Mouse (Mus musculus): ENCODE results near the gene D430042O09Rik.

- TF ChIP-seq POLR2A (IDR thresholded peaks at IDR 0.05; ENCODE audit: extremely low read depth, insufficient read depth, low read length) (no peak), CTCF (IDR thresholded peaks at IDR 0.05; ENCODE audit: low read depth, low read length) (no peak)
Observed at GRCm38 (mm10) chr7:125868570-125868969, 160.9 kb downstream of the D430042O09Rik start.

Data from liver, adult 2 months (tissue).